Mouse (Mus musculus) kidney, postnatal 14 days (tissue): ENCODE measurements around the gene Ubald2.
A peak's percentile ranks its signal among the peaks of the same experiment; 100 is the strongest.

Experiments
- DNase-seq: peaks from one replicate; pipeline ENCODE4 v3.0.0; 2022; ENCODE audit warnings: mixed read lengths

The Ubald2 gene

GRCm38 (mm10) chr11:116434287-116434966 lies 533 bp downstream of the Ubald2 start:
- peak; percentile 80 for DNase-seq

GRCm38 (mm10) chr11:116434967-116435752 lies 1.3 kb downstream of the Ubald2 start:
- DNase-seq = peak; percentile 76

GRCm38 (mm10) chr11:116435992-116436724 lies 2.3 kb downstream of the Ubald2 start:
- no peak for DNase-seq

GRCm38 (mm10) chr11:116436725-116437331 lies 2.9 kb downstream of the Ubald2 start:
- peak; percentile 60 for DNase-seq

GRCm38 (mm10) chr11:116437541-116437940 lies 3.6 kb downstream of the Ubald2 start:
- no peak for DNase-seq

GRCm38 (mm10) chr11:116439269-116440240 lies 5.7 kb downstream of the Ubald2 start:
- DNase-seq = no peak

- DNase-seq = peak; percentile 45
These were observed 6.6 kb downstream of the Ubald2 start for GRCm38 (mm10) chr11:116440408-116441068.

GRCm38 (mm10) chr11:116442129-116442866 lies 8.4 kb downstream of the Ubald2 start:
- DNase-seq = no peak

GRCm38 (mm10) chr11:116442867-116443177 lies 8.9 kb downstream of the Ubald2 start:
- no peak for DNase-seq

GRCm38 (mm10) chr11:116443311-116443710 lies 9.4 kb downstream of the Ubald2 start:
- DNase-seq = no peak

GRCm38 (mm10) chr11:116443935-116444334 lies 10.0 kb downstream of the Ubald2 start:
- no peak for DNase-seq

GRCm38 (mm10) chr11:116445596-116446307 lies 11.9 kb downstream of the Ubald2 start:
- DNase-seq = peak; percentile 93

- DNase-seq = no peak
These were observed 12.5 kb downstream of the Ubald2 start for GRCm38 (mm10) chr11:116446308-116446887.

- no peak for DNase-seq
These were observed 13.9 kb downstream of the Ubald2 start for GRCm38 (mm10) chr11:116447822-116448221.

GRCm38 (mm10) chr11:116449341-116449740 lies 15.4 kb downstream of the Ubald2 start:
- no peak for DNase-seq

- DNase-seq = no peak
These were observed 20.0 kb downstream of the Ubald2 start for GRCm38 (mm10) chr11:116453889-116454288.

GRCm38 (mm10) chr11:116456234-116456633 lies 22.3 kb downstream of the Ubald2 start:
- DNase-seq = no peak

GRCm38 (mm10) chr11:116459786-116460185 lies 25.9 kb downstream of the Ubald2 start:
- DNase-seq = no peak

GRCm38 (mm10) chr11:116463338-116463737 lies 29.4 kb downstream of the Ubald2 start:
- DNase-seq = no peak

- peak; percentile 85 for DNase-seq
These were observed 29.9 kb downstream of the Ubald2 start for GRCm38 (mm10) chr11:116463833-116464232.
